Mouse (Mus musculus): ENCODE measurements around the gene Sh2d3c.

The Sh2d3c gene

GRCm38 (mm10) chr2:32758503-32758902 lies 37.6 kb downstream of the Sh2d3c start:
- DNase-seq: no peak

GRCm38 (mm10) chr2:32759001-32759400 lies 38.1 kb downstream of the Sh2d3c start:
- DNase-seq: no peak

GRCm38 (mm10) chr2:32761361-32761760 lies 40.5 kb downstream of the Sh2d3c start:
- no peak for DNase-seq

- no peak for DNase-seq
Measured at GRCm38 (mm10) chr2:32761859-32762258, 41.0 kb downstream of the Sh2d3c start.

- DNase-seq: no peak
Measured at GRCm38 (mm10) chr2:32763353-32763752, 42.5 kb downstream of the Sh2d3c start.

GRCm38 (mm10) chr2:32767241-32767640 lies 46.4 kb downstream of the Sh2d3c start:
- DNase-seq: no peak

GRCm38 (mm10) chr2:32768661-32769285 lies 47.9 kb downstream of the Sh2d3c start:
- DNase-seq: peak; percentile 70

GRCm38 (mm10) chr2:32769327-32770085 lies 48.7 kb downstream of the Sh2d3c start:
- no peak for DNase-seq

- DNase-seq: no peak
Measured at GRCm38 (mm10) chr2:32771886-32772285, 51.0 kb downstream of the Sh2d3c start.

GRCm38 (mm10) chr2:32772626-32773279 lies 51.9 kb downstream of the Sh2d3c start:
- no peak for DNase-seq

- peak; percentile 99 for DNase-seq
Measured at GRCm38 (mm10) chr2:32775359-32776074, 54.7 kb downstream of the Sh2d3c start, which contains the start of the genes Ttc16 and Ptrh1. TSS of gene Ttc16 (minus strand) at chr2:32775633. TSS of gene Ptrh1 (plus strand) at chr2:32775786.

GRCm38 (mm10) chr2:32776192-32776591 lies 55.3 kb downstream of the Sh2d3c start:
- DNase-seq: no peak

GRCm38 (mm10) chr2:32778081-32778480 lies 57.2 kb downstream of the Sh2d3c start:
- no peak for DNase-seq

- peak; percentile 84 for DNase-seq
Measured at GRCm38 (mm10) chr2:32779131-32779530, 58.3 kb downstream of the Sh2d3c start.

GRCm38 (mm10) chr2:32779714-32780113 lies 58.9 kb downstream of the Sh2d3c start:
- DNase-seq: no peak

GRCm38 (mm10) chr2:32781710-32782109 lies 60.9 kb downstream of the Sh2d3c start:
- DNase-seq: no peak

GRCm38 (mm10) chr2:32784048-32784681 lies 63.3 kb downstream of the Sh2d3c start, which contains the start of gene Cfap157:
TSS of gene Cfap157 (minus strand) at chr2:32784428.
- peak; percentile 64 for DNase-seq

GRCm38 (mm10) chr2:32787176-32787575 lies 66.3 kb downstream of the Sh2d3c start:
- peak; percentile 51 for DNase-seq

- no peak for DNase-seq
Measured at GRCm38 (mm10) chr2:32788581-32788980, 67.7 kb downstream of the Sh2d3c start.

GRCm38 (mm10) chr2:32791297-32791696 lies 70.4 kb downstream of the Sh2d3c start:
- peak; percentile 76 for DNase-seq

GRCm38 (mm10) chr2:32795748-32796418 lies 75.0 kb downstream of the Sh2d3c start:
- DNase-seq: no peak

Measured in lung, postnatal 10 days (tissue).